Mouse (Mus musculus): ENCODE results near the gene Ostn. TPM values are rescaled to one million over a fixed set of nuclear protein-coding genes. Genes with fewer than 3 reads are reported as not detected.

Ostn gene
- polyA plus RNA-seq, 1 experiment from 2014 or later: not detected

GRCm38 (mm10) chr16:27384893-27385603 lies 77.8 kb downstream of the Ostn start:
- H3K36me3 ChIP-seq (ENCODE audit: control insufficient read depth, insufficient read depth): no peaks in the 10 kb centered on the region
- H3K27me3 ChIP-seq (replicated peaks; ENCODE audit: control insufficient read depth, insufficient read depth, low read length): no peaks in the 10 kb centered on the region
- no peak overlapping the region for H3K27ac ChIP-seq (ENCODE audit: low read depth, low read length)
- no peak for ATAC-seq
- H3K9ac ChIP-seq (ENCODE audit: low read depth, low read length): no peak overlapping the region
- H3K4me2 ChIP-seq (replicated peaks; ENCODE audit: low read depth): no peak overlapping the region
- 79% methylated on average over 4 of the region's 4 CpGs for WGBS
- no peak for TF ChIP-seq CTCF (IDR thresholded peaks at IDR 0.05; ENCODE audit: low read depth)
- H3K4me1 ChIP-seq (replicated peaks; ENCODE audit: control insufficient read depth, insufficient read depth, low read length): peaks cover 6% of the 10 kb centered on the region; the same call in 1 of the 2 replicates
- no peaks in the 10 kb centered on the region for H3K9me3 ChIP-seq (ENCODE audit: control insufficient read depth)
- H3K4me3 ChIP-seq (ENCODE audit: low read depth, low read length): no peak overlapping the region

- H3K9ac ChIP-seq (ENCODE audit: low read depth, low read length): no peak overlapping the region
- H3K27ac ChIP-seq (ENCODE audit: low read depth, low read length): no peak overlapping the region
- H3K4me2 ChIP-seq (replicated peaks; ENCODE audit: low read depth): no peak overlapping the region
- TF ChIP-seq CTCF (IDR thresholded peaks at IDR 0.05; ENCODE audit: low read depth): no peak
- H3K4me3 ChIP-seq (ENCODE audit: low read depth, low read length): no peak overlapping the region
- WGBS: 93% methylated on average over 1 of the region's 1 CpGs
- no peaks in the 10 kb centered on the region for H3K27me3 ChIP-seq (replicated peaks; ENCODE audit: control insufficient read depth, insufficient read depth, low read length)
- H3K9me3 ChIP-seq (ENCODE audit: control insufficient read depth): no peaks in the 10 kb centered on the region
- H3K36me3 ChIP-seq (ENCODE audit: control insufficient read depth, insufficient read depth): no peaks in the 10 kb centered on the region
- H3K4me1 ChIP-seq (replicated peaks; ENCODE audit: control insufficient read depth, insufficient read depth, low read length): peaks cover 11% of the 10 kb centered on the region; the same call in 1 of the 2 replicates
- ATAC-seq: no peak
These were observed 78.4 kb downstream of the Ostn start for GRCm38 (mm10) chr16:27385649-27386048.

- H3K27me3 ChIP-seq (replicated peaks; ENCODE audit: control insufficient read depth, insufficient read depth, low read length): no peaks in the 10 kb centered on the region
- no peak overlapping the region for H3K9ac ChIP-seq (ENCODE audit: low read depth, low read length)
- no peak overlapping the region for H3K27ac ChIP-seq (ENCODE audit: low read depth, low read length)
- no peak overlapping the region for H3K4me3 ChIP-seq (ENCODE audit: low read depth, low read length)
- no peak for ATAC-seq
- no peaks in the 10 kb centered on the region for H3K36me3 ChIP-seq (ENCODE audit: control insufficient read depth, insufficient read depth)
- TF ChIP-seq CTCF (IDR thresholded peaks at IDR 0.05; ENCODE audit: low read depth): no peak
- H3K9me3 ChIP-seq (ENCODE audit: control insufficient read depth): no peaks in the 10 kb centered on the region
- peak overlapping the region; percentile 73; the same call in 1 of the 2 replicates for H3K4me2 ChIP-seq (replicated peaks; ENCODE audit: low read depth)
- 46% methylated on average over 4 of the region's 4 CpGs for WGBS
- peaks cover 12% of the 10 kb centered on the region; the same call in 1 of the 2 replicates for H3K4me1 ChIP-seq (replicated peaks; ENCODE audit: control insufficient read depth, insufficient read depth, low read length)
These were observed 79.6 kb downstream of the Ostn start for GRCm38 (mm10) chr16:27386850-27387407.

- H3K9ac ChIP-seq (ENCODE audit: low read depth, low read length): no peak overlapping the region
- H3K4me3 ChIP-seq (ENCODE audit: low read depth, low read length): peak overlapping the region; percentile 88
- H3K27ac ChIP-seq (ENCODE audit: low read depth, low read length): peak overlapping the region; percentile 97
- no peaks in the 10 kb centered on the region for H3K9me3 ChIP-seq (ENCODE audit: control insufficient read depth)
- peak; percentile 45 for ATAC-seq
- H3K4me2 ChIP-seq (replicated peaks; ENCODE audit: low read depth): peak overlapping the region; percentile 73
- peaks cover 12% of the 10 kb centered on the region; the same call in 1 of the 2 replicates for H3K4me1 ChIP-seq (replicated peaks; ENCODE audit: control insufficient read depth, insufficient read depth, low read length)
- no peaks in the 10 kb centered on the region for H3K36me3 ChIP-seq (ENCODE audit: control insufficient read depth, insufficient read depth)
- 21% methylated on average over 12 of the region's 12 CpGs for WGBS
- H3K27me3 ChIP-seq (replicated peaks; ENCODE audit: control insufficient read depth, insufficient read depth, low read length): no peaks in the 10 kb centered on the region
- TF ChIP-seq CTCF (IDR thresholded peaks at IDR 0.05; ENCODE audit: low read depth): no peak
These were observed 80.6 kb downstream of the Ostn start for GRCm38 (mm10) chr16:27387634-27388611.

GRCm38 (mm10) chr16:27388761-27389451 lies 81.6 kb downstream of the Ostn start, which contains the start of gene Ccdc50:
Ccdc50 (plus strand) TSS chr16:27388869.
- peak; percentile 15; the same call in 1 of the 2 replicates for TF ChIP-seq CTCF (IDR thresholded peaks at IDR 0.05; ENCODE audit: low read depth)
- WGBS: under 1% methylated on average over 58 of the region's 69 CpGs
- H3K4me3 ChIP-seq (ENCODE audit: low read depth, low read length): peak within 1 kb of the TSS; percentile 88

More at GRCm38 (mm10) chr16:27388761-27389451, 81.6 kb downstream of the Ostn start, which contains the start of gene Ccdc50:
- H3K4me1 ChIP-seq (replicated peaks; ENCODE audit: control insufficient read depth, insufficient read depth, low read length): peaks cover 12% of the 10 kb centered on the region; the same call in 1 of the 2 replicates
- no peaks in the 10 kb centered on the region for H3K27me3 ChIP-seq (replicated peaks; ENCODE audit: control insufficient read depth, insufficient read depth, low read length)
- peak; percentile 87 for ATAC-seq
- H3K4me2 ChIP-seq (replicated peaks; ENCODE audit: low read depth): peak within 1 kb of the TSS; percentile 73
- no peaks in the 10 kb centered on the region for H3K36me3 ChIP-seq (ENCODE audit: control insufficient read depth, insufficient read depth)
- peak within 1 kb of the TSS; percentile 97 for H3K27ac ChIP-seq (ENCODE audit: low read depth, low read length)
- H3K9ac ChIP-seq (ENCODE audit: low read depth, low read length): peak within 1 kb of the TSS; percentile 98
- no peaks in the 10 kb centered on the region for H3K9me3 ChIP-seq (ENCODE audit: control insufficient read depth)
